Mouse (Mus musculus) layer of hippocampus, adult 6 months (tissue): Measurements from ENCODE around the gene Olfr1199. TPM values are rescaled to one million over a fixed set of nuclear protein-coding genes. Genes with fewer than 3 reads are reported as not detected.

Experiments
- long read RNA-seq, 2 experiments: library from polyadenylated mRNA; unstranded; transcript quantifications; one replicate each; pipeline ENCODE4 v2.0.0; 2019 to 2020
- polyA plus RNA-seq: library from polyadenylated mRNA; unstranded; fragments of <200 nt; fragmentation: Nextera tagmentation; gene quantifications from 2 replicates; pipeline ENCODE4 v1.2.3, GENCODE M21; 2021

The Olfr1199 gene
- not detected in 2 replicates for polyA plus RNA-seq
- long read RNA-seq, experiment 1: 0 reads
- long read RNA-seq, experiment 2: 0 reads

DNA sequence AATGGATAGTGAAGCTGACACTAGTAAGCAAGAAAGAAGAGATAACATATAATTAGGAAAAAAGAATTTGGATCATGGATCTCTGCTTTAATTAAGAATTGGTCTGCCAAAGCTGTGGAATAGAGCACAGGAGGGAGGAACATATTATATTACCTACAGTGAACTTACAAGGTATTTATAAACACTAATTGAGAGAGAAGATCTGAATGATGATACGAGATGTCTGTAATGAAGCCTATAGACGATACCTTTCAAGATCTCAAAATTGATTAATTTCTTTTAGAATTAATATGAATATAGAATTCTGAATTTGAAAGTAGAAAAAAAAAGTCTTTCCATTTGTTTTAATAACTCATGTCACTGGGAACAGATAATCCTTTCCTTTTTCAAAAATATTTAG, at the start of gene Olfr1199:
Gene Olfr1199 (minus strand): TSS at position 101 of the 400 bp plus-strand sequence.

DNA sequence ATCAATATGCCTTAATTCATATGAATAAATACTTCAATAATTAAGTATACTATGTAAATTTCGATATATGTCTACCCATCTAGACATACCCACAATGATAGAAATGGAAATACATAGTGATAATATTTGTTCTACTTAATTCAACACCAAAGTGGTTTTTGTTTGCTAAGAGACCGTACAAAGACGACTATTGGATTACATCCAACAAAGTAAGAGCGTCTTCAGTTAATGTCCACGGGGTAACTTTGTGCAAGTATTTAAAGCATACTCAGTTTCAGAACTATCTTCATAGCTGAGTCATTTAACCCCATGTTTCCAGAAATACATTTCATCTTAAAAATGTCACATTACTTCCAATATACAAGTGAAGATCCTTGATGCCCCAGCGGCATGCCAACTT, 32.5 kb upstream of the Olfr1199 start, which contains the start of gene Olfr1201:
Gene Olfr1201 (plus strand): TSS at position 301 of the 400 bp plus-strand sequence.

DNA sequence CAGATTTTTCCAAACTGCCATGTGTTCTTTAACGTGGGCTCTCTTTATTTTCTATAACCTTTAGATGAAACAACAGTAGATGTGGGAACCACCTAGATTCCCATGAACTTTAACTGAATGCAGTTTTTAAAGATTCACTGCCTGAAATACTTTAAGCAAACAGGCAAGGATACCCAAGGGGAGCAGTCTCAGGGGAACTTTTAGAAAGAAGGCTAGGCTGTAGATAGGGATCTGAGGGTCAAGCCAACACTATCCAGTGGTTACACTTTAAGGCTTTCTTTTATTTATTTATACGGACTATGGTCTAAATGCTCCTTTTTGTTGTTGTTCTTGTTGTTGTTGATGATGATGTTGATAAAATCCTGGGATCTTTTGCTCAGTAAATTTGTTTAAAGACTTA, 10.1 kb upstream of the Olfr1199 start, which contains the start of gene Olfr1200:
Gene Olfr1200 (minus strand): TSS at position 101 of the 400 bp plus-strand sequence.

DNA sequence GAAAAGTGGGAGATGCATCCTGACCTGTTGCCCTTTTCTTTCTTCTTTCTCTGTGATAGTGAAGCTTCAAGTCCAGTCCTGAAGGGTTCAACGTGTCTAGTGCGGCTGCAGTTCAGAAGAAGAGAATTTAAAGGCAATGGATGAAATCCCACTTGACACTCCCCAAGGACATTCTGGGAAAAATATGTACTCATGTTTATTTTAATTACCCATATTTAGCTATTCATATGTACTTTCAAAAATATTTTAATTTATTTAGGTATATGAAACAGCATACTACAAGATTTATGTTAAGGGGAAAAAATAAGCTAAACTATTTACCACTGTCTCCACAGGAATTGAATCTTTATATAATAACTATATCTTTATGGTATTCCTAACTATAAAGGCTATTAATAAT, 9.0 kb downstream of the Olfr1199 start, which contains the start of gene Olfr1198:
Gene Olfr1198 (minus strand): TSS at position 101 of the 400 bp plus-strand sequence.

DNA sequence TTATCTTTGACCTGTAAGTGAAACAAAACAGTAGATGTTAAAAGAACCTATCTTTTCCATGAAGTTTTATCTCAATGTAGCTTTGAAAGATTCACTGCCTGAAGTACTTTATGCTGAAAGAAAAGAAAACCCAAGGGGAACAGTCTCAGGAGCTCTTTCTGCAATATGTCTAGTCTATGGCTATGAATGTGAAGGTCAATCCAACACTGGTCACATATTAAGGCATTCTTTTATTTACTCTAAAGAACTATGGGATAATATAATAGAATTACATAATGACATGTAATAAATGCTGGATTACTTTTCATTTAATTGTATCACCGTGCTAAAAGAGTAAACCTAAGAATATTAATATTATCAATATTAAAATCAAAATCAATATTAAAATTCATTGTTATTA, 28.0 kb downstream of the Olfr1199 start, which contains the start of gene Olfr1197:
Gene Olfr1197 (minus strand): TSS at position 101 of the 400 bp plus-strand sequence.

DNA sequence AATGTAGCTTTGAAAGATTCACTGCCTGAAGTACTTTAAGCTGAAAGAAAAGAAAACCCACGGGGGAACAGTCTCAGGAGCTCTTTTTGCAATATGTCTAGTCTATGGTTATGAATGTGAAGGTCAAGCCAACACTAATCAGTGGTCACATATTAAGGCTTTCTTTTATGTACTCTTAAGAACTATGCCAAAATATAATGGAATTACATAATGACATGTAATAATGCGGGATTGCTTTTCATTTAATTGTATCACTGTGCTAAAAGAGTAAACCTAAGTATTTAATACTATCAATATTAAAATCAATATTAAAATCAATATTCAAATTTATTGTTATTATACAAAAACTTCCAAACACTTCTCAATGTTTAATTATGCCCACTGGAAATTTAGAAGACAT, 55.8 kb downstream of the Olfr1199 start, which contains the start of gene Olfr1196:
Gene Olfr1196 (minus strand): TSS at position 101 of the 400 bp plus-strand sequence.

Other genes with a start within 250 kb of the Olfr1199 start
- not detected in 2 replicates for gene Olfr1186, start 241.9 kb downstream of the Olfr1199 start, polyA plus RNA-seq
- not detected in 2 replicates for gene Olfr1188, start 203.5 kb downstream of the Olfr1199 start, polyA plus RNA-seq
- gene Olfr1189, start 174.0 kb downstream of the Olfr1199 start, polyA plus RNA-seq: not detected in 2 replicates
- gene Olfr1191-ps1, start 119.9 kb downstream of the Olfr1199 start, polyA plus RNA-seq: not detected in 2 replicates
- gene Olfr1192-ps1, start 112.0 kb downstream of the Olfr1199 start, polyA plus RNA-seq: not detected in 2 replicates
- not detected in 2 replicates for gene Olfr1193, start 84.8 kb downstream of the Olfr1199 start, polyA plus RNA-seq
- gene Olfr1195, start 71.3 kb downstream of the Olfr1199 start, polyA plus RNA-seq: not detected in 2 replicates
- not detected in 2 replicates for gene Olfr1196, start 55.9 kb downstream of the Olfr1199 start, polyA plus RNA-seq
- not detected in 2 replicates for gene Olfr1197, start 28.1 kb downstream of the Olfr1199 start, polyA plus RNA-seq
- not detected in 2 replicates for gene Olfr1198, start 9.1 kb downstream of the Olfr1199 start, polyA plus RNA-seq
- gene Olfr1200, start 10.0 kb upstream of the Olfr1199 start, polyA plus RNA-seq: not detected in 2 replicates
- not detected in 2 replicates for gene Olfr1201, start 32.6 kb upstream of the Olfr1199 start, polyA plus RNA-seq
- gene Olfr1202, start 54.0 kb upstream of the Olfr1199 start, polyA plus RNA-seq: not detected in 2 replicates
- not detected in 2 replicates for gene Olfr1205, start 69.3 kb upstream of the Olfr1199 start, polyA plus RNA-seq
- gene Olfr1204, start 88.8 kb upstream of the Olfr1199 start, polyA plus RNA-seq: not detected in 2 replicates
- gene Olfr1206, start 102.8 kb upstream of the Olfr1199 start, polyA plus RNA-seq: not detected in 2 replicates
- gene Olfr1208, start 141.8 kb upstream of the Olfr1199 start, polyA plus RNA-seq: not detected in 2 replicates
- gene Olfr1209, start 154.7 kb upstream of the Olfr1199 start, polyA plus RNA-seq: not detected in 2 replicates
- gene Olfr1211, start 177.6 kb upstream of the Olfr1199 start, polyA plus RNA-seq: not detected in 2 replicates
- not detected in 2 replicates for gene Olfr1212, start 193.5 kb upstream of the Olfr1199 start, polyA plus RNA-seq
- not detected in 2 replicates for gene Gm13762, start 219.8 kb upstream of the Olfr1199 start, polyA plus RNA-seq
- not detected in 2 replicates for gene Olfr1214, start 232.2 kb upstream of the Olfr1199 start, polyA plus RNA-seq
- not detected in 2 replicates for gene Olfr1215, start 246.5 kb upstream of the Olfr1199 start, polyA plus RNA-seq